Mouse (Mus musculus) cerebellum, adult 8-10 months (tissue): ENCODE data around the gene Gcn1l1.

ENCODE experiments used
- DNase-seq: peaks from one replicate; pipeline ENCODE4 v3.0.0; 2022

Gene Gcn1l1

GRCm38 (mm10) chr5:115666366-115667065, 101.5 kb downstream of the Gcn1l1 start:
- peak; percentile 68 for DNase-seq

GRCm38 (mm10) chr5:115667210-115667609, 102.2 kb downstream of the Gcn1l1 start:
- DNase-seq: no peak

- no peak for DNase-seq
Observed at GRCm38 (mm10) chr5:115667894-115668293, 102.8 kb downstream of the Gcn1l1 start.

DNA sequence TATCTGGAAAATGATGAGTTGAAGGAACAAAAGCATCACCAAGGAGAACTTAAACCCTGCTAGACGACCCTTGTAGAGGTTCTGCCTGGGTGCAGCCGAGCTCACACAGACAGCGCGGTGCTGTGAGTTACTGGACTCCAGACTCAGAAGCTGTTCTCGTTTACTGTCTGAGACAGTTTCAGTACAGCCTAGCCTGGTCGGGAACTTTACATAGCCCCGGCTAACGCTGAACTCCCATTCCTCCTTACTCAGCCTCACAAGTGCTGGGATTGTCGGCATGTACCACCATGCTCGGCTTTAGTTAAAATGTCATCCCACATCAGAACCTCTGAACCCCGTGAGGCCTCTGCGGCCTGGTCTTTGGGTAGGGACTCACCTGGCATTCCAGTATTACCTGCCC, 103.9 kb downstream of the Gcn1l1 start:
- DNase-seq: no peak

DNA sequence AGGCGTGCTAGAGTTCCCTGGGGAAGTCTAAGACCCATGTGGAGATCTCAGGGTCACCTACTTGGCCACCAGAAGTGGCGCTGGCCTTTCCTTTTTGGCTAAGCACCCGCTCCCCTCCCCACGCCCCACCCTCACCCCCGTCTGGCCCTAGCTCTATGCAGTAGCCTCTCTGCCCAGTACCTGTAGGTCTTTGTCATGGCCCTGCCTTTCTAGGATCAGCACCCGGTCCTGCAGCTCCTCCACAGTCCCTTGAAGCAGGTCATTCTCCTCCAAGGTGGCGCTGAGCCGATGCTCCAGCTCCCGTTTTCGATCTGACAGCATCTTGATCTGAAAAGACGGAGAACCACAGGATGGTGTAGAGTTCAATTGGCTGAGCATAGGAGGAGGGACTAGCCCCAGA, 104.9 kb downstream of the Gcn1l1 start:
- no peak for DNase-seq

DNA sequence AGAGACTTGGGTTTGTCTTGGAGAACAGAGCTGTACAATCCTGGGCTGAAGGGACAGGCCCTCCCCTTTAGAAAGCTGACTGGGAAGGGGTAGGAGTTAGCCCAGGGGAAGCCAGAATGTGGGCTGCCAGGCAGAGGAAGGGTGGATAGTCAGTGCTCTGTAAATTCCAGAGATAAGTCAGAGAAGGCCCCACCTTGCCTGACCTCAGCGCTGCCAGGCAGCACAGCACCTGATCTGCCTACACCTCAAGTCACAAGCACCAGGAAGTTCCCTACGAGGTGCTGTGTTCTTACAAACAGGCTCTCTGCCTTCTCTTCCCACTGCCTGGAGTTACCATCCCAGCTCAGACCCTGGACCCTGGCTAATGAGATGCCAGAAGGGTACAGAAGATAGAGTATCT, 105.4 kb downstream of the Gcn1l1 start:
- no peak for DNase-seq

GRCm38 (mm10) chr5:115671846-115672245, 106.8 kb downstream of the Gcn1l1 start:
- no peak for DNase-seq
